Mouse (Mus musculus): ENCODE data around the gene Ino80d. TPM values are rescaled to one million over a fixed set of nuclear protein-coding genes. Genes with fewer than 3 reads are reported as not detected.

Gene Ino80d
- polyA plus RNA-seq, 1 experiment from 2014 or later: 9.8 TPM

GRCm38 (mm10) chr1:63120382-63120781 is 5.9 kb upstream of the Ino80d start:
- Histone ChIP-seq H3K4me1 (peaks cover 17% of the 10 kb centered on the region), H3K36me3 (peaks cover 77% of the 10 kb centered on the region), H3K4me3 (no peak overlapping the region), H3K27me3 (ENCODE audit: low read depth, poor library complexity, severe bottlenecking) (no peaks in the 10 kb centered on the region), H3K27ac (replicated peaks) (no peak overlapping the region), H3K9me3 (replicated peaks) (no peaks in the 10 kb centered on the region)
- WGBS: 93% methylated on average over 2 of the region's 2 CpGs
- DNase-seq (ENCODE audit: low spot score): no peak

- no peak overlapping the region for H3K27ac ChIP-seq (replicated peaks)
- no peak for DNase-seq (ENCODE audit: low spot score)
- 92% methylated on average over 4 of the region's 4 CpGs for WGBS
- peaks cover 73% of the 10 kb centered on the region for H3K36me3 ChIP-seq
- H3K9me3 ChIP-seq (replicated peaks): no peaks in the 10 kb centered on the region
- no peak overlapping the region for H3K4me3 ChIP-seq
- H3K4me1 ChIP-seq: peaks cover 22% of the 10 kb centered on the region
- no peaks in the 10 kb centered on the region for H3K27me3 ChIP-seq (ENCODE audit: low read depth, poor library complexity, severe bottlenecking)
Measured at GRCm38 (mm10) chr1:63119675-63120074, 5.2 kb upstream of the Ino80d start.

- DNase-seq (ENCODE audit: low spot score): no peak
- Histone ChIP-seq H3K27me3 (ENCODE audit: low read depth, poor library complexity, severe bottlenecking) (no peaks in the 10 kb centered on the region), H3K36me3 (peaks cover 34% of the 10 kb centered on the region), H3K27ac (replicated peaks) (peak overlapping the region; percentile 100), H3K4me3 (peak overlapping the region; percentile 94), H3K4me1 (peaks cover 42% of the 10 kb centered on the region), H3K9me3 (replicated peaks) (no peaks in the 10 kb centered on the region)
- WGBS: 77% methylated on average over 3 of the region's 3 CpGs
Measured at GRCm38 (mm10) chr1:63115540-63115939, 1.1 kb upstream of the Ino80d start.

- H3K4me3 ChIP-seq: peak overlapping the region; percentile 94
- H3K36me3 ChIP-seq: peaks cover 30% of the 10 kb centered on the region
- H3K27ac ChIP-seq (replicated peaks): peak overlapping the region; percentile 100
- no peaks in the 10 kb centered on the region for H3K27me3 ChIP-seq (ENCODE audit: low read depth, poor library complexity, severe bottlenecking)
- H3K9me3 ChIP-seq (replicated peaks): no peaks in the 10 kb centered on the region
- peaks cover 46% of the 10 kb centered on the region for H3K4me1 ChIP-seq
- no peak for DNase-seq (ENCODE audit: low spot score)
- WGBS: 41% methylated on average over 4 of the region's 4 CpGs
Measured at GRCm38 (mm10) chr1:63115096-63115495, 629 bp upstream of the Ino80d start.

GRCm38 (mm10) chr1:63113274-63114135 is 962 bp downstream of the Ino80d start:
- WGBS: under 1% methylated on average over 87 of the region's 92 CpGs
- peaks cover 17% of the 10 kb centered on the region for H3K36me3 ChIP-seq
- no peaks in the 10 kb centered on the region for H3K27me3 ChIP-seq (ENCODE audit: low read depth, poor library complexity, severe bottlenecking)
- H3K4me1 ChIP-seq: peaks cover 50% of the 10 kb centered on the region
- H3K4me3 ChIP-seq: peak overlapping the region; percentile 94
- no peaks in the 10 kb centered on the region for H3K9me3 ChIP-seq (replicated peaks)
- H3K27ac ChIP-seq (replicated peaks): peak overlapping the region; percentile 100
- peak; percentile 61 for DNase-seq (ENCODE audit: low spot score)

GRCm38 (mm10) chr1:63112865-63113261 is 1.6 kb downstream of the Ino80d start:
- H3K4me1 ChIP-seq: peaks cover 47% of the 10 kb centered on the region
- H3K4me3 ChIP-seq: peak overlapping the region; percentile 94
- no peaks in the 10 kb centered on the region for H3K27me3 ChIP-seq (ENCODE audit: low read depth, poor library complexity, severe bottlenecking)
- DNase-seq (ENCODE audit: low spot score): peak; percentile 52
- peak overlapping the region; percentile 100 for H3K27ac ChIP-seq (replicated peaks)
- no peaks in the 10 kb centered on the region for H3K9me3 ChIP-seq (replicated peaks)
- peaks cover 13% of the 10 kb centered on the region for H3K36me3 ChIP-seq
- 4% methylated on average over 11 of the region's 11 CpGs for WGBS

- peak overlapping the region; percentile 94 for H3K4me3 ChIP-seq
- no peaks in the 10 kb centered on the region for H3K9me3 ChIP-seq (replicated peaks)
- peaks cover 47% of the 10 kb centered on the region for H3K4me1 ChIP-seq
- no peaks in the 10 kb centered on the region for H3K27me3 ChIP-seq (ENCODE audit: low read depth, poor library complexity, severe bottlenecking)
- H3K27ac ChIP-seq (replicated peaks): peak overlapping the region; percentile 100
- DNase-seq (ENCODE audit: low spot score): no peak
- H3K36me3 ChIP-seq: peaks cover 17% of the 10 kb centered on the region
- WGBS: 43% methylated on average over 8 of the region's 8 CpGs
Measured at GRCm38 (mm10) chr1:63112151-63112864, 2.2 kb downstream of the Ino80d start.

- Histone ChIP-seq H3K27me3 (ENCODE audit: low read depth, poor library complexity, severe bottlenecking) (no peaks in the 10 kb centered on the region), H3K36me3 (peaks cover 18% of the 10 kb centered on the region), H3K4me1 (peaks cover 36% of the 10 kb centered on the region), H3K4me3 (0 out of 2 replicates have a peak overlapping the region, but pooled peaks have one; percentile 18), H3K27ac (replicated peaks) (no peak overlapping the region), H3K9me3 (replicated peaks) (no peaks in the 10 kb centered on the region)
- WGBS: 41% methylated on average over 7 of the region's 7 CpGs
- peak; percentile 54 for DNase-seq (ENCODE audit: low spot score)
Measured at GRCm38 (mm10) chr1:63110536-63111285, 3.8 kb downstream of the Ino80d start.

- no peaks in the 10 kb centered on the region for H3K9me3 ChIP-seq (replicated peaks)
- no peaks in the 10 kb centered on the region for H3K27me3 ChIP-seq (ENCODE audit: low read depth, poor library complexity, severe bottlenecking)
- H3K4me1 ChIP-seq: peaks cover 25% of the 10 kb centered on the region
- 87% methylated on average over 6 of the region's 6 CpGs for WGBS
- no peak for DNase-seq (ENCODE audit: low spot score)
- no peak overlapping the region for H3K4me3 ChIP-seq
- no peak overlapping the region for H3K27ac ChIP-seq (replicated peaks)
- H3K36me3 ChIP-seq: peaks cover 47% of the 10 kb centered on the region
Measured at GRCm38 (mm10) chr1:63107614-63108327, 6.7 kb downstream of the Ino80d start.

GRCm38 (mm10) chr1:63102758-63103451 is 11.6 kb downstream of the Ino80d start:
- H3K9me3 ChIP-seq (replicated peaks): no peaks in the 10 kb centered on the region
- no peak overlapping the region for H3K27ac ChIP-seq (replicated peaks)
- H3K27me3 ChIP-seq (ENCODE audit: low read depth, poor library complexity, severe bottlenecking): no peaks in the 10 kb centered on the region
- no peak for DNase-seq (ENCODE audit: low spot score)
- 91% methylated on average over 12 of the region's 12 CpGs for WGBS
- peaks cover 89% of the 10 kb centered on the region for H3K36me3 ChIP-seq
- H3K4me3 ChIP-seq: no peak overlapping the region
- no peaks in the 10 kb centered on the region for H3K4me1 ChIP-seq

GRCm38 (mm10) chr1:63100196-63100595 is 14.3 kb downstream of the Ino80d start:
- no peak overlapping the region for H3K27ac ChIP-seq (replicated peaks)
- DNase-seq (ENCODE audit: low spot score): no peak
- peaks cover 98% of the 10 kb centered on the region for H3K36me3 ChIP-seq
- no peaks in the 10 kb centered on the region for H3K9me3 ChIP-seq (replicated peaks)
- H3K27me3 ChIP-seq (ENCODE audit: low read depth, poor library complexity, severe bottlenecking): no peaks in the 10 kb centered on the region
- H3K4me3 ChIP-seq: no peak overlapping the region
- 94% methylated on average over 8 of the region's 8 CpGs for WGBS
- H3K4me1 ChIP-seq: no peaks in the 10 kb centered on the region

All from midbrain, embryonic 10.5 days (tissue).